ENCODE assay signal across 8 mouse cellular contexts in genomic region chr3:149845083-149845825, GRCm38 (mm10).
DNase-seq lines count a peak whose midpoint lies in the region; ATAC-seq and TF ChIP-seq lines count a peak whose summit lies in the region.

No protein-coding gene starts in this region.

- no peak for ATAC-seq in heart, embryonic 13.5 days (ENCODE audit: extremely low read depth, insufficient number of reproducible peaks, low FRiP score, low TSS enrichment)
- peak; percentile 53 to 54; a peak in 2 of 4 replicates for ATAC-seq in hematopoietic stem cell, adult 5-6 weeks (replicated peaks in 1 of 2; ENCODE audit: insufficient read depth in 1 of 2, low FRiP score in 2 of 2, low TSS enrichment in 1 of 2, low read depth in 1 of 2, poor library complexity in 2 of 2, severe bottlenecking in 2 of 2)
- ATAC-seq in neural tube, embryonic 12.5 days (ENCODE audit: low FRiP score, low read depth), result no peak

- no peak for TF ChIP-seq CTCF in heart, adult 2 months (IDR thresholded peaks at IDR 0.05)

- TF ChIP-seq POLR2A in heart, adult 2 months (IDR thresholded peaks at IDR 0.05; ENCODE audit: insufficient read depth, low read depth, low read length), result no peak

- no peaks in the 10 kb centered on the region for H3K79me2 ChIP-seq in heart, adult 2 months (replicated peaks; ENCODE audit: control insufficient read depth, insufficient read depth, low read length)

- no peaks in the 10 kb centered on the region for H3K9me3 ChIP-seq in heart, embryonic 13.5 days
- H3K9me3 ChIP-seq in neural tube, embryonic 12.5 days, result no peaks in the 10 kb centered on the region

- WGBS in heart, embryonic 13.5 days, result 12% methylated on average over 18 of the region's 18 CpGs
- WGBS in heart, adult 2 months, result 16% methylated on average over 18 of the region's 18 CpGs
- 17% methylated on average over 18 of the region's 18 CpGs for WGBS in neural tube, embryonic 12.5 days

- H3K27ac ChIP-seq in heart, embryonic 13.5 days (replicated peaks), result 0 out of 2 replicates have a peak overlapping the region, but pooled peaks have one; percentile 15
- no peak overlapping the region for H3K27ac ChIP-seq in heart, adult 2 months
- no peak overlapping the region for H3K27ac ChIP-seq in neural tube, embryonic 12.5 days

- peak overlapping the region; percentile 74 for H3K4me2 ChIP-seq in heart, embryonic 13.5 days
- peak overlapping the region; percentile 48 for H3K4me2 ChIP-seq in neural tube, embryonic 12.5 days (replicated peaks)

- TF ChIP-seq EP300 in heart, adult 2 months (IDR thresholded peaks at IDR 0.05; ENCODE audit: insufficient read depth, low read depth, low read length), result no peak

- H3K27me3 ChIP-seq in heart, embryonic 13.5 days (replicated peaks), result no peaks in the 10 kb centered on the region
- no peaks in the 10 kb centered on the region for H3K27me3 ChIP-seq in heart, adult 2 months (ENCODE audit: control insufficient read depth, insufficient read depth, low read length)
- H3K27me3 ChIP-seq in neural tube, embryonic 12.5 days (replicated peaks), result no peaks in the 10 kb centered on the region

- DNase-seq in heart, adult 2 months, result no peak
- DNase-seq in embryo, embryonic 11 days, result peak; percentile 67
- DNase-seq in left cerebral cortex, postnatal 36 days (ENCODE audit: low spot score in 2 of 2), result peak; percentile 5 to 11
- DNase-seq in spleen, postnatal 14 days (ENCODE audit: low spot score in 2 of 2), result no peak
- no peak for DNase-seq in ovary, postnatal 10 days (ENCODE audit: low spot score)

- intact Hi-C loops in heart, adult 2 months (cut with DNase I), result no loop called here
- intact Hi-C loops in left cerebral cortex, postnatal 36 days (cut with DNase I), result no loop called here

- H3K36me3 ChIP-seq in heart, embryonic 13.5 days, result no peaks in the 10 kb centered on the region
- H3K36me3 ChIP-seq in heart, adult 2 months (ENCODE audit: control insufficient read depth, insufficient read depth, low read length), result no peaks in the 10 kb centered on the region
- H3K36me3 ChIP-seq in neural tube, embryonic 12.5 days, result no peaks in the 10 kb centered on the region

- peaks cover 21% of the 10 kb centered on the region for H3K4me1 ChIP-seq in heart, embryonic 13.5 days
- H3K4me1 ChIP-seq in heart, adult 2 months (ENCODE audit: control insufficient read depth, insufficient read depth, low read length), result no peaks in the 10 kb centered on the region
- H3K4me1 ChIP-seq in neural tube, embryonic 12.5 days, result peaks cover 4% of the 10 kb centered on the region; the same call in 1 of the 2 replicates

- H3K9ac ChIP-seq in heart, embryonic 13.5 days, result peak overlapping the region; percentile 74
- H3K9ac ChIP-seq in heart, adult 2 months (ENCODE audit: low read depth, low read length), result no peak overlapping the region
- H3K9ac ChIP-seq in neural tube, embryonic 12.5 days, result no peak overlapping the region

- peak overlapping the region; percentile 43 for H3K4me3 ChIP-seq in heart, embryonic 13.5 days
- H3K4me3 ChIP-seq in heart, adult 2 months, result no peak overlapping the region
- no peak overlapping the region for H3K4me3 ChIP-seq in neural tube, embryonic 12.5 days

Comparison
In these comparisons a context has a peak if more than half of its experiments do, and no peak if none do; other contexts are left out.
1. ATAC-seq: peak in hematopoietic stem cell, adult 5-6 weeks (2 of 2); none in heart, embryonic 13.5 days (single experiment) and neural tube, embryonic 12.5 days (single experiment).
2. DNase-seq: peak in embryo, embryonic 11 days (single experiment) and left cerebral cortex, postnatal 36 days (2 of 2); none in heart, adult 2 months (0 of 2), spleen, postnatal 14 days (0 of 2) and ovary, postnatal 10 days (single experiment).